Mouse (Mus musculus): ENCODE measurements around the gene Arid4a. TPM values are rescaled to one million over a fixed set of nuclear protein-coding genes. Genes with fewer than 3 reads are reported as not detected.

Gene Arid4a
- polyA plus RNA-seq, 1 experiment from 2014 or later = 31.6 TPM

GRCm38 (mm10) chr12:71003760-71004426 lies 11.9 kb upstream of the Arid4a start:
- Histone ChIP-seq H3K4me1 (replicated peaks; ENCODE audit: control insufficient read depth, insufficient read depth, low read length) (peaks cover 5% of the 10 kb centered on the region; the same call in 1 of the 2 replicates), H3K9me3 (ENCODE audit: control insufficient read depth, low read length) (no peaks in the 10 kb centered on the region), H3K36me3 (ENCODE audit: control insufficient read depth, insufficient read depth, low read length) (peaks cover 35% of the 10 kb centered on the region), H3K4me2 (no peak overlapping the region), H3K27me3 (replicated peaks; ENCODE audit: control insufficient read depth, insufficient read depth, low read length) (no peaks in the 10 kb centered on the region), H3K4me3 (ENCODE audit: low read depth, low read length) (no peak overlapping the region), H3K27ac (ENCODE audit: low read depth, low read length) (no peak overlapping the region), H3K9ac (ENCODE audit: low read depth, low read length) (no peak overlapping the region)
- ATAC-seq (replicated peaks; ENCODE audit: low FRiP score) (peak; percentile 21; the same call in 1 of the 2 replicates), DNase-seq (ENCODE audit: low spot score) (no peak)
- WGBS = 86% methylated on average over 5 of the region's 6 CpGs

GRCm38 (mm10) chr12:71006141-71006540 lies 9.6 kb upstream of the Arid4a start:
- ATAC-seq (replicated peaks; ENCODE audit: low FRiP score) = no peak
- WGBS = 92% methylated on average over 6 of the region's 6 CpGs
- no peaks in the 10 kb centered on the region for H3K27me3 ChIP-seq (replicated peaks; ENCODE audit: control insufficient read depth, insufficient read depth, low read length)
- no peak overlapping the region for H3K4me3 ChIP-seq (ENCODE audit: low read depth, low read length)
- H3K36me3 ChIP-seq (ENCODE audit: control insufficient read depth, insufficient read depth, low read length) = peaks cover 40% of the 10 kb centered on the region
- H3K27ac ChIP-seq (ENCODE audit: low read depth, low read length) = no peak overlapping the region
- no peak overlapping the region for H3K4me2 ChIP-seq
- no peaks in the 10 kb centered on the region for H3K9me3 ChIP-seq (ENCODE audit: control insufficient read depth, low read length)
- no peak overlapping the region for H3K9ac ChIP-seq (ENCODE audit: low read depth, low read length)
- DNase-seq (ENCODE audit: low spot score) = no peak
- H3K4me1 ChIP-seq (replicated peaks; ENCODE audit: control insufficient read depth, insufficient read depth, low read length) = no peaks in the 10 kb centered on the region

GRCm38 (mm10) chr12:71006901-71007300 lies 8.9 kb upstream of the Arid4a start:
- Histone ChIP-seq H3K9ac (ENCODE audit: low read depth, low read length) (no peak overlapping the region), H3K4me3 (ENCODE audit: low read depth, low read length) (no peak overlapping the region), H3K9me3 (ENCODE audit: control insufficient read depth, low read length) (no peaks in the 10 kb centered on the region), H3K4me1 (replicated peaks; ENCODE audit: control insufficient read depth, insufficient read depth, low read length) (peaks cover under 1% of the 10 kb centered on the region; the same call in 1 of the 2 replicates), H3K36me3 (ENCODE audit: control insufficient read depth, insufficient read depth, low read length) (peaks cover 40% of the 10 kb centered on the region), H3K27me3 (replicated peaks; ENCODE audit: control insufficient read depth, insufficient read depth, low read length) (no peaks in the 10 kb centered on the region), H3K27ac (ENCODE audit: low read depth, low read length) (no peak overlapping the region), H3K4me2 (no peak overlapping the region)
- DNase-seq (ENCODE audit: low spot score) (no peak), ATAC-seq (replicated peaks; ENCODE audit: low FRiP score) (no peak)
- WGBS = 75% methylated on average over 7 of the region's 7 CpGs

GRCm38 (mm10) chr12:71009769-71010168 lies 6.0 kb upstream of the Arid4a start:
- no peak overlapping the region for H3K4me3 ChIP-seq (ENCODE audit: low read depth, low read length)
- WGBS = 57% methylated on average over 4 of the region's 4 CpGs

GRCm38 (mm10) chr12:71014845-71015362 lies 886 bp upstream of the Arid4a start:
- DNase-seq (ENCODE audit: low spot score) = no peak
- Histone ChIP-seq H3K27me3 (replicated peaks; ENCODE audit: control insufficient read depth, insufficient read depth, low read length) (no peaks in the 10 kb centered on the region), H3K36me3 (ENCODE audit: control insufficient read depth, insufficient read depth, low read length) (peaks cover 15% of the 10 kb centered on the region), H3K27ac (ENCODE audit: low read depth, low read length) (peak overlapping the region; percentile 88), H3K4me2 (peak overlapping the region; percentile 79), H3K4me1 (replicated peaks; ENCODE audit: control insufficient read depth, insufficient read depth, low read length) (peaks cover 16% of the 10 kb centered on the region), H3K9me3 (ENCODE audit: control insufficient read depth, low read length) (no peaks in the 10 kb centered on the region), H3K4me3 (ENCODE audit: low read depth, low read length) (peak overlapping the region; percentile 93), H3K9ac (ENCODE audit: low read depth, low read length) (peak overlapping the region; percentile 75)
- WGBS = under 1% methylated on average over 32 of the region's 32 CpGs
- peak; percentile 72 for ATAC-seq (replicated peaks; ENCODE audit: low FRiP score)

More at GRCm38 (mm10) chr12:71009769-71010168, 6.0 kb upstream of the Arid4a start:
- Histone ChIP-seq H3K4me2 (no peak overlapping the region), H3K27ac (ENCODE audit: low read depth, low read length) (no peak overlapping the region), H3K27me3 (replicated peaks; ENCODE audit: control insufficient read depth, insufficient read depth, low read length) (no peaks in the 10 kb centered on the region), H3K4me1 (replicated peaks; ENCODE audit: control insufficient read depth, insufficient read depth, low read length) (peaks cover 16% of the 10 kb centered on the region), H3K9ac (ENCODE audit: low read depth, low read length) (no peak overlapping the region), H3K36me3 (ENCODE audit: control insufficient read depth, insufficient read depth, low read length) (peaks cover 38% of the 10 kb centered on the region), H3K9me3 (ENCODE audit: control insufficient read depth, low read length) (no peaks in the 10 kb centered on the region)
- no peak for DNase-seq (ENCODE audit: low spot score)
- ATAC-seq (replicated peaks; ENCODE audit: low FRiP score) = no peak

- Histone ChIP-seq H3K27me3 (replicated peaks; ENCODE audit: control insufficient read depth, insufficient read depth, low read length) (no peaks in the 10 kb centered on the region), H3K4me3 (ENCODE audit: low read depth, low read length) (peak overlapping the region; percentile 93), H3K4me1 (replicated peaks; ENCODE audit: control insufficient read depth, insufficient read depth, low read length) (peaks cover 16% of the 10 kb centered on the region), H3K27ac (ENCODE audit: low read depth, low read length) (peak overlapping the region; percentile 93), H3K4me2 (peak overlapping the region; percentile 82), H3K9ac (ENCODE audit: low read depth, low read length) (peak overlapping the region; percentile 95), H3K9me3 (ENCODE audit: control insufficient read depth, low read length) (no peaks in the 10 kb centered on the region), H3K36me3 (ENCODE audit: control insufficient read depth, insufficient read depth, low read length) (peaks cover 17% of the 10 kb centered on the region)
- no peak for DNase-seq (ENCODE audit: low spot score)
- WGBS = under 1% methylated on average over 30 of the region's 33 CpGs
- ATAC-seq (replicated peaks; ENCODE audit: low FRiP score) = no peak
Observed at GRCm38 (mm10) chr12:71016211-71016502, 367 bp downstream of the Arid4a start.

- peak; percentile 68 for DNase-seq (ENCODE audit: low spot score)
- H3K4me2 ChIP-seq = peak overlapping the region; percentile 82
- under 1% methylated on average over 57 of the region's 82 CpGs for WGBS
Observed at GRCm38 (mm10) chr12:71016503-71017241, 882 bp downstream of the Arid4a start.

GRCm38 (mm10) chr12:71017242-71017571 lies 1.4 kb downstream of the Arid4a start:
- peaks cover 19% of the 10 kb centered on the region for H3K36me3 ChIP-seq (ENCODE audit: control insufficient read depth, insufficient read depth, low read length)
- H3K27ac ChIP-seq (ENCODE audit: low read depth, low read length) = peak overlapping the region; percentile 93; the same call in 1 of the 2 replicates
- ATAC-seq (replicated peaks; ENCODE audit: low FRiP score) = no peak
- peak overlapping the region; percentile 82 for H3K4me2 ChIP-seq
- peak overlapping the region; percentile 93 for H3K4me3 ChIP-seq (ENCODE audit: low read depth, low read length)
- peak overlapping the region; percentile 95 for H3K9ac ChIP-seq (ENCODE audit: low read depth, low read length)
- peaks cover 12% of the 10 kb centered on the region for H3K4me1 ChIP-seq (replicated peaks; ENCODE audit: control insufficient read depth, insufficient read depth, low read length)
- DNase-seq (ENCODE audit: low spot score) = no peak
- 14% methylated on average over 5 of the region's 5 CpGs for WGBS
- no peaks in the 10 kb centered on the region for H3K9me3 ChIP-seq (ENCODE audit: control insufficient read depth, low read length)
- no peaks in the 10 kb centered on the region for H3K27me3 ChIP-seq (replicated peaks; ENCODE audit: control insufficient read depth, insufficient read depth, low read length)

More at GRCm38 (mm10) chr12:71016503-71017241, 882 bp downstream of the Arid4a start:
- no peaks in the 10 kb centered on the region for H3K27me3 ChIP-seq (replicated peaks; ENCODE audit: control insufficient read depth, insufficient read depth, low read length)
- peaks cover 16% of the 10 kb centered on the region for H3K4me1 ChIP-seq (replicated peaks; ENCODE audit: control insufficient read depth, insufficient read depth, low read length)
- H3K4me3 ChIP-seq (ENCODE audit: low read depth, low read length) = peak overlapping the region; percentile 93
- H3K36me3 ChIP-seq (ENCODE audit: control insufficient read depth, insufficient read depth, low read length) = peaks cover 19% of the 10 kb centered on the region
- ATAC-seq (replicated peaks; ENCODE audit: low FRiP score) = peak; percentile 33
- no peaks in the 10 kb centered on the region for H3K9me3 ChIP-seq (ENCODE audit: control insufficient read depth, low read length)
- H3K9ac ChIP-seq (ENCODE audit: low read depth, low read length) = peak overlapping the region; percentile 95
- H3K27ac ChIP-seq (ENCODE audit: low read depth, low read length) = peak overlapping the region; percentile 93
